In genomic region chr7:30804026-30804715, GRCm38 (mm10) we compare ENCODE assay signal across 27 mouse cellular contexts. TPM values are rescaled to one million over a fixed set of nuclear protein-coding genes. Genes with fewer than 3 reads are reported as not detected.
DNase-seq lines count a peak whose midpoint lies in the region; ATAC-seq and TF ChIP-seq lines count a peak whose summit lies in the region.
"Had no signal": no experiment of that assay in that cellular context is flagged by ENCODE, and none has a peak within 500 bp of the region (broad histone marks: within the 10 kb centered on the region; RNA-seq: fewer than 3 reads in every experiment).

No protein-coding gene starts in this region.

- no peaks in the 10 kb centered on the region for H3K36me3 ChIP-seq in lung, embryonic 14.5 days (ENCODE audit: insufficient read depth)
- H3K36me3 ChIP-seq in neural tube, embryonic 15.5 days = no peaks in the 10 kb centered on the region
- H3K36me3 ChIP-seq in heart, embryonic 11.5 days (ENCODE audit: control insufficient read depth, insufficient read depth, low read length) = no peaks in the 10 kb centered on the region
- H3K36me3 ChIP-seq in hindbrain, embryonic 10.5 days = no peaks in the 10 kb centered on the region
- H3K36me3 ChIP-seq: embryonic facial prominence, embryonic 15.5 days; midbrain, embryonic 13.5 days; neural tube, embryonic 13.5 days had no signal

- no peak overlapping the region for H3K9ac ChIP-seq in lung, embryonic 14.5 days
- no peak overlapping the region for H3K9ac ChIP-seq in neural tube, embryonic 15.5 days (replicated peaks)
- H3K9ac ChIP-seq in heart, embryonic 11.5 days (ENCODE audit: low read depth, low read length) = no peak overlapping the region
- H3K9ac ChIP-seq: embryonic facial prominence, embryonic 15.5 days; forebrain, embryonic 13.5 days; midbrain, embryonic 13.5 days; neural tube, embryonic 13.5 days had no signal

- peak overlapping the region; percentile 46 for H3K27ac ChIP-seq in lung, embryonic 14.5 days (ENCODE audit: low read depth)
- H3K27ac ChIP-seq in neural tube, embryonic 15.5 days (replicated peaks) = no peak overlapping the region
- no peak overlapping the region for H3K27ac ChIP-seq in heart, embryonic 11.5 days (ENCODE audit: low read depth, low read length)
- no peak overlapping the region for H3K27ac ChIP-seq in hindbrain, embryonic 10.5 days
- H3K27ac ChIP-seq: embryonic facial prominence, embryonic 15.5 days; forebrain, embryonic 13.5 days; macrophage; midbrain, embryonic 13.5 days; neural tube, embryonic 13.5 days had no signal

- no peaks in the 10 kb centered on the region for H3K4me1 ChIP-seq in lung, embryonic 14.5 days (ENCODE audit: insufficient read depth)
- H3K4me1 ChIP-seq in neural tube, embryonic 15.5 days = no peaks in the 10 kb centered on the region
- no peaks in the 10 kb centered on the region for H3K4me1 ChIP-seq in heart, embryonic 11.5 days (ENCODE audit: control insufficient read depth, insufficient read depth, low read length)
- H3K4me1 ChIP-seq in hindbrain, embryonic 10.5 days (replicated peaks) = no peaks in the 10 kb centered on the region
- H3K4me1 ChIP-seq: embryonic facial prominence, embryonic 15.5 days; forebrain, embryonic 13.5 days; midbrain, embryonic 13.5 days; neural tube, embryonic 13.5 days had no signal

- TF ChIP-seq CTCF in lung, embryonic 14.5 days (IDR thresholded peaks at IDR 0.05; ENCODE audit: low read depth) = peak; percentile 11; the same call in 1 of the 2 replicates

- ATAC-seq in hematopoietic stem cell, adult 5-6 weeks (replicated peaks in 1 of 2; ENCODE audit: insufficient read depth in 1 of 2, low FRiP score in 2 of 2, low TSS enrichment in 1 of 2, low read depth in 1 of 2, poor library complexity in 2 of 2, severe bottlenecking in 2 of 2) = peak; percentile 49 to 61
- ATAC-seq in lung, embryonic 14.5 days (ENCODE audit: insufficient read depth) = 0 out of 2 replicates have a peak, but pooled peaks have one; percentile 35
- ATAC-seq in neural tube, embryonic 15.5 days (ENCODE audit: low FRiP score) = no peak
- ATAC-seq in erythroblast, adult 5-6 weeks (replicated peaks; ENCODE audit: low FRiP score, poor library complexity, severe bottlenecking) = no peak
- no peak for ATAC-seq in heart, embryonic 11.5 days (replicated peaks; ENCODE audit: insufficient number of reproducible peaks, low FRiP score, low TSS enrichment)
- ATAC-seq: forebrain, embryonic 13.5 days; midbrain, embryonic 13.5 days had no signal

- 73% methylated on average over 9 of the region's 9 CpGs for WGBS in lung, embryonic 14.5 days
- 87% methylated on average over 9 of the region's 9 CpGs for WGBS in neural tube, embryonic 15.5 days
- WGBS in heart, embryonic 11.5 days (ENCODE audit: insufficient replicate concordance) = 74% methylated on average over 9 of the region's 9 CpGs
- WGBS in hindbrain, embryonic 10.5 days = 83% methylated on average over 9 of the region's 9 CpGs

- H3K9me3 ChIP-seq in lung, embryonic 14.5 days (ENCODE audit: low read depth, low read length) = peaks cover 5% of the 10 kb centered on the region; the same call in 1 of the 2 replicates
- no peaks in the 10 kb centered on the region for H3K9me3 ChIP-seq in neural tube, embryonic 15.5 days (replicated peaks)
- peaks cover 2% of the 10 kb centered on the region; the same call in 1 of the 2 replicates for H3K9me3 ChIP-seq in heart, embryonic 11.5 days (replicated peaks; ENCODE audit: control insufficient read depth, low read length)
- peaks cover 12% of the 10 kb centered on the region; the same call in 1 of the 2 replicates for H3K9me3 ChIP-seq in hindbrain, embryonic 10.5 days
- H3K9me3 ChIP-seq: embryonic facial prominence, embryonic 15.5 days had no signal

- H3K27me3 ChIP-seq in lung, embryonic 14.5 days (ENCODE audit: insufficient read depth, low read length) = no peaks in the 10 kb centered on the region
- H3K27me3 ChIP-seq in neural tube, embryonic 15.5 days (replicated peaks) = no peaks in the 10 kb centered on the region
- no peaks in the 10 kb centered on the region for H3K27me3 ChIP-seq in heart, embryonic 11.5 days (ENCODE audit: control insufficient read depth, insufficient read depth, low read length)
- no peaks in the 10 kb centered on the region for H3K27me3 ChIP-seq in hindbrain, embryonic 10.5 days (ENCODE audit: insufficient read depth, poor library complexity, severe bottlenecking)
- H3K27me3 ChIP-seq: embryonic facial prominence, embryonic 15.5 days; forebrain, embryonic 13.5 days; midbrain, embryonic 13.5 days; neural tube, embryonic 13.5 days had no signal

- peak; percentile 49 for DNase-seq in brain, adult 2 months (ENCODE audit: low read depth, low spot score)
- DNase-seq in lung, embryonic 14.5 days = peak; percentile 52
- peak; percentile 24 to 64 for DNase-seq in lung, postnatal 4 days
- DNase-seq in hindbrain, embryonic 10.5 days (ENCODE audit: low spot score) = no peak
- DNase-seq: B cell, adult 2 months; cerebellum, adult 8-10 months; embryo, embryonic 11 days; gastrocnemius, postnatal 14 days; kidney, postnatal 36 days; spleen, adult 18-20 months had no signal

- no peak overlapping the region for H3K4me3 ChIP-seq in lung, embryonic 14.5 days (ENCODE audit: low read depth, low read length)
- H3K4me3 ChIP-seq in neural tube, embryonic 15.5 days (replicated peaks) = no peak overlapping the region
- no peak overlapping the region for H3K4me3 ChIP-seq in heart, embryonic 11.5 days (ENCODE audit: low read depth, low read length)
- H3K4me3 ChIP-seq in hindbrain, embryonic 10.5 days = no peak overlapping the region
- H3K4me3 ChIP-seq: embryonic facial prominence, embryonic 15.5 days; forebrain, embryonic 13.5 days; midbrain, embryonic 13.5 days; neural tube, embryonic 13.5 days had no signal

- H3K4me2 ChIP-seq in lung, embryonic 14.5 days = no peak overlapping the region
- no peak overlapping the region for H3K4me2 ChIP-seq in neural tube, embryonic 15.5 days
- H3K4me2 ChIP-seq in heart, embryonic 11.5 days = no peak overlapping the region
- H3K4me2 ChIP-seq: embryonic facial prominence, embryonic 15.5 days; forebrain, embryonic 13.5 days; liver, embryonic 11.5 days; midbrain, embryonic 13.5 days; neural tube, embryonic 13.5 days had no signal

RNA-seq across cellular contexts. Expression of gene Krtdap, which starts 16.5 kb away (rescaled TPM):
- not detected in 2 replicates for total RNA-seq in hematopoietic stem cell, adult 5-6 weeks (2017)
- polyA plus RNA-seq in lung, embryonic 14.5 days (2014; fragmentation: Nextera tagmentation; extraction: Ambion mirVana) = not detected in 2 replicates
- 2.4 and 10.4 TPM in 2 replicates for polyA plus RNA-seq in neural tube, embryonic 15.5 days (2015; fragmentation: Nextera tagmentation; extraction: Ambion mirVana)
- not detected in 2 replicates for total RNA-seq in erythroblast, adult 5-6 weeks (2015; ENCODE audit: low replicate concordance)
- not detected in 2 replicates for total RNA-seq in erythroblast, adult 5-6 weeks (2017; ENCODE audit: low replicate concordance)
- polyA plus RNA-seq in heart, embryonic 11.5 days (2014; fragmentation: Nextera tagmentation; extraction: Ambion mirVana) = not detected in 2 replicates
- polyA plus RNA-seq in hindbrain, embryonic 10.5 days (2016; fragmentation: Nextera tagmentation; extraction: Ambion mirVana) = not detected in 2 replicates
- total RNA-seq: heart, adult 8-10 months; layer of hippocampus, postnatal 10 days had no signal
- polyA plus RNA-seq: forebrain, embryonic 13.5 days; hindbrain, embryonic 11.5 days; kidney, embryonic 14.5 days; limb, embryonic 11.5 days; liver, embryonic 11.5 days; macrophage; midbrain, embryonic 13.5 days had no signal

RNA-seq across cellular contexts. Expression of gene Ffar2, which starts 19.4 kb away (rescaled TPM):
- 31.8 and 42.8 TPM in 2 replicates for total RNA-seq in hematopoietic stem cell, adult 5-6 weeks (2017)
- 0.20 and 0.39 TPM in 2 replicates for polyA plus RNA-seq in lung, embryonic 14.5 days (2014; fragmentation: Nextera tagmentation; extraction: Ambion mirVana)
- 0.15 and 1.1 TPM in 2 replicates for polyA plus RNA-seq in neural tube, embryonic 15.5 days (2015; fragmentation: Nextera tagmentation; extraction: Ambion mirVana)
- 8.1 and 11.1 TPM in 2 replicates for total RNA-seq in erythroblast, adult 5-6 weeks (2015; ENCODE audit: low replicate concordance)
- 10.6 and 12.3 TPM in 2 replicates for total RNA-seq in erythroblast, adult 5-6 weeks (2017; ENCODE audit: low replicate concordance)
- polyA plus RNA-seq in heart, embryonic 11.5 days (2014; fragmentation: Nextera tagmentation; extraction: Ambion mirVana) = not detected in 2 replicates
- polyA plus RNA-seq in hindbrain, embryonic 10.5 days (2016; fragmentation: Nextera tagmentation; extraction: Ambion mirVana) = not detected in 2 replicates
- polyA plus RNA-seq: embryonic facial prominence, embryonic 15.5 days; forebrain, embryonic 13.5 days; kidney, embryonic 14.5 days; limb, embryonic 11.5 days had no signal

RNA-seq across cellular contexts. Expression of gene Dmkn, which starts 40.6 kb away (rescaled TPM):
- total RNA-seq in hematopoietic stem cell, adult 5-6 weeks (2017) = 5.8 TPM in 1 of 2 replicates, not detected in the other
- 2.4 TPM in 2 replicates for polyA plus RNA-seq in lung, embryonic 14.5 days (2014; fragmentation: Nextera tagmentation; extraction: Ambion mirVana)
- polyA plus RNA-seq in neural tube, embryonic 15.5 days (2015; fragmentation: Nextera tagmentation; extraction: Ambion mirVana) = 3.7 and 6.2 TPM in 2 replicates
- total RNA-seq in erythroblast, adult 5-6 weeks (2015; ENCODE audit: low replicate concordance) = 7.7 and 29.0 TPM in 2 replicates
- total RNA-seq in erythroblast, adult 5-6 weeks (2017; ENCODE audit: low replicate concordance) = 5.3 and 10.9 TPM in 2 replicates
- polyA plus RNA-seq in heart, embryonic 11.5 days (2014; fragmentation: Nextera tagmentation; extraction: Ambion mirVana) = 1.1 and 1.2 TPM in 2 replicates
- 0.59 TPM in 1 of 2 replicates, not detected in the other for polyA plus RNA-seq in hindbrain, embryonic 10.5 days (2016; fragmentation: Nextera tagmentation; extraction: Ambion mirVana)
- polyA plus RNA-seq: forebrain, embryonic 13.5 days; limb, embryonic 11.5 days; liver, embryonic 11.5 days had no signal

RNA-seq across cellular contexts. Expression of gene Ffar3, which starts 51.8 kb away (rescaled TPM):
- total RNA-seq in hematopoietic stem cell, adult 5-6 weeks (2017) = not detected in 2 replicates
- polyA plus RNA-seq in lung, embryonic 14.5 days (2014; fragmentation: Nextera tagmentation; extraction: Ambion mirVana) = not detected in 2 replicates
- 0.14 TPM in 1 of 2 replicates, not detected in the other for polyA plus RNA-seq in neural tube, embryonic 15.5 days (2015; fragmentation: Nextera tagmentation; extraction: Ambion mirVana)
- total RNA-seq in erythroblast, adult 5-6 weeks (2015; ENCODE audit: low replicate concordance) = not detected in 2 replicates
- not detected in 2 replicates for total RNA-seq in erythroblast, adult 5-6 weeks (2017; ENCODE audit: low replicate concordance)
- polyA plus RNA-seq in heart, embryonic 11.5 days (2014; fragmentation: Nextera tagmentation; extraction: Ambion mirVana) = not detected in 2 replicates
- not detected in 2 replicates for polyA plus RNA-seq in hindbrain, embryonic 10.5 days (2016; fragmentation: Nextera tagmentation; extraction: Ambion mirVana)
- total RNA-seq: gastrocnemius, postnatal 14 days; heart, adult 8-10 months; layer of hippocampus, postnatal 10 days had no signal
- polyA plus RNA-seq: embryonic facial prominence, embryonic 15.5 days; forebrain, embryonic 13.5 days; heart, embryonic 16.5 days; hindbrain, embryonic 11.5 days; kidney, embryonic 14.5 days; liver, embryonic 11.5 days; macrophage; midbrain, embryonic 13.5 days; neural tube, embryonic 13.5 days; thymus, postnatal 0 days had no signal

RNA-seq across cellular contexts. Expression of gene Sbsn, which starts 52.9 kb away (rescaled TPM):
- total RNA-seq in hematopoietic stem cell, adult 5-6 weeks (2017) = 0.25 and 2.8 TPM in 2 replicates
- polyA plus RNA-seq in lung, embryonic 14.5 days (2014; fragmentation: Nextera tagmentation; extraction: Ambion mirVana) = 0.34 and 1.3 TPM in 2 replicates
- polyA plus RNA-seq in neural tube, embryonic 15.5 days (2015; fragmentation: Nextera tagmentation; extraction: Ambion mirVana) = 1.6 and 2.0 TPM in 2 replicates
- total RNA-seq in erythroblast, adult 5-6 weeks (2015; ENCODE audit: low replicate concordance) = not detected in 2 replicates
- total RNA-seq in erythroblast, adult 5-6 weeks (2017; ENCODE audit: low replicate concordance) = not detected in 2 replicates
- 0.49 and 0.56 TPM in 2 replicates for polyA plus RNA-seq in heart, embryonic 11.5 days (2014; fragmentation: Nextera tagmentation; extraction: Ambion mirVana)
- polyA plus RNA-seq in hindbrain, embryonic 10.5 days (2016; fragmentation: Nextera tagmentation; extraction: Ambion mirVana) = 0.72 and 0.93 TPM in 2 replicates

Comparison
In these comparisons a context has a peak if more than half of its experiments do, and no peak if none do; other contexts are left out.
1. ATAC-seq: peak in hematopoietic stem cell, adult 5-6 weeks (2 of 2) and lung, embryonic 14.5 days (single experiment); none in neural tube, embryonic 15.5 days (single experiment), erythroblast, adult 5-6 weeks (single experiment) and heart, embryonic 11.5 days (single experiment).